Mouse (Mus musculus) brain, embryonic 14.5 days (tissue): Measurements from ENCODE around the gene Thpo.

Source experiments
- CTCF ChIP-seq: fragments of 200-500 bp; IDR thresholded peaks from 2 replicates; pipeline ENCODE4 v1.5.1; 2012; ENCODE audit warnings: inconsistent platforms, mild to moderate bottlenecking, moderate library complexity, borderline replicate concordance; ENCODE audit not compliant: insufficient read depth, insufficient read length; ENCODE audit errors: extremely low read depth
- POLR2A ChIP-seq: fragments of 200-500 bp; IDR thresholded peaks from 2 replicates; pipeline ENCODE4 v1.6.1; 2012; ENCODE audit warnings: mild to moderate bottlenecking, inconsistent platforms, borderline replicate concordance; ENCODE audit not compliant: poor library complexity, insufficient read depth, insufficient read length, severe bottlenecking; ENCODE audit errors: extremely low read depth

DNA sequence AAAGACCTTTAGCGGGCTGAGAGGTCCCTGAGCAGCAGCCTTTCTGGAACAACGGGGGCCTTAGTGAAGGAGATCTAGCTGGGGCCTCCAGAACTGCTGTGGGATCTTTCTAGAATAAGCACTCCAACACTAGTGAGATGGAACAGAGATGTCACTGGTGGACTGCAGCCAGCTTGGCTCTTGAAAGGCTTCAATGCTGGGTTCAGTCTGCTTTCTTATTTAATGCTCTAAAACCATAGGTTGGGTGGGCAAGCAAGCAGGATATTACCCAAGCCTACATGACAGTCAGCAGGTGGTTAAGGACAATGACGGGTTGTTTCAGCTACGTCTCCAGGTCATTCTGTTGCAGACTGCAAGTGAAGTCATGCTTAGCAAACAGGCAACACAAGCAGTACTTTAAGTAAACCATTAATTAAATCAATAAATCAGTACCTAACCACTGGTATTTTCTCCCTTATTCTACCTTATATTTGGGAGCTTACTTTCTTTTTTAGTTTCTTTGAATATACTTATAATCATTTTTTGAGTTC is 46.9 kb upstream of the Thpo start:
- TF ChIP-seq POLR2A: no peak
- no peak for TF ChIP-seq CTCF
